Comparison of ENCODE assay signal across 7 mouse cellular contexts in genomic region chr8:122847829-122848561, GRCm38 (mm10). TPM values are rescaled to one million over a fixed set of nuclear protein-coding genes. Genes with fewer than 3 reads are reported as not detected.
DNase-seq lines count a peak whose midpoint lies in the region; ATAC-seq and TF ChIP-seq lines count a peak whose summit lies in the region.

Gene Cdh15, plus strand, starts transcription at chr8:122847966.

- H3K9ac ChIP-seq in stomach, postnatal 0 days (ENCODE audit: low read length): no peak within 1 kb of the TSS

- H3K9me3 ChIP-seq in stomach, postnatal 0 days (ENCODE audit: control insufficient read depth, low read length): no peaks in the 10 kb centered on the region

- no peaks in the 10 kb centered on the region for H3K36me3 ChIP-seq in stomach, postnatal 0 days (ENCODE audit: control insufficient read depth, insufficient read depth, low read length)

- no peak within 1 kb of the TSS for H3K27ac ChIP-seq in stomach, postnatal 0 days (replicated peaks)

- peak; percentile 17 for DNase-seq in urinary bladder, postnatal 14 days (ENCODE audit: low spot score)
- DNase-seq in urinary bladder, postnatal 4 days (ENCODE audit: low spot score in 2 of 2): no peak
- peak; percentile 92 for DNase-seq in cerebellum, adult 9-11 months
- peak; percentile 84 for DNase-seq in gastrocnemius, postnatal 10 days
- DNase-seq in kidney, postnatal 10 days: peak; percentile 75
- DNase-seq in lung, postnatal 36 days: peak; percentile 57
- peak; percentile 84 for DNase-seq in stomach, postnatal 0 days (ENCODE audit: low spot score)

- H3K4me1 ChIP-seq in stomach, postnatal 0 days (replicated peaks; ENCODE audit: control insufficient read depth, insufficient read depth): no peaks in the 10 kb centered on the region

- peak; percentile 82 for ATAC-seq in stomach, postnatal 0 days (ENCODE audit: low FRiP score, low TSS enrichment)

- H3K27me3 ChIP-seq in stomach, postnatal 0 days (ENCODE audit: control insufficient read depth, insufficient read depth, low read length): no peaks in the 10 kb centered on the region

- WGBS in stomach, postnatal 0 days: 20% methylated on average over 17 of the region's 18 CpGs

- 0 out of 2 replicates have a peak within 1 kb of the TSS, but pooled peaks have one; percentile 14 for H3K4me2 ChIP-seq in stomach, postnatal 0 days (replicated peaks; ENCODE audit: low read depth)

- TF ChIP-seq CTCF in stomach, postnatal 0 days (IDR thresholded peaks at IDR 0.05; ENCODE audit: low read depth): no peak

- H3K4me3 ChIP-seq in stomach, postnatal 0 days (ENCODE audit: low read depth, low read length): no peak within 1 kb of the TSS

- TF ChIP-seq EP300 in stomach, postnatal 0 days (optimal IDR thresholded peaks at IDR 0.05): no peak

RNA-seq across cellular contexts. Expression of gene Cdh15, which starts in this region (rescaled TPM):
- 10 to 100 TPM; 29.3 to 36.6 TPM for total RNA-seq in gastrocnemius, postnatal 10 days (2021)
- 0.23 TPM in 2 replicates for polyA plus RNA-seq in stomach, postnatal 0 days (2015; fragmentation: Nextera tagmentation; extraction: Ambion mirVana)

Comparison
In these comparisons a context has a peak if more than half of its experiments do, and no peak if none do; other contexts are left out.
1. DNase-seq: peak in urinary bladder, postnatal 14 days (single experiment), cerebellum, adult 9-11 months (single experiment), gastrocnemius, postnatal 10 days (single experiment), kidney, postnatal 10 days (single experiment) and lung, postnatal 36 days (single experiment); none in urinary bladder, postnatal 4 days (0 of 2).
2. Peak in DNase-seq, ATAC-seq and H3K4me2 ChIP-seq in stomach, postnatal 0 days; RNA of the gene not detected or under 1 TPM.